Mouse (Mus musculus) intestine, embryonic 14.5 days (tissue): ENCODE measurements around the gene Gng10. TPM values are rescaled to one million over a fixed set of nuclear protein-coding genes. Genes with fewer than 3 reads are reported as not detected.

Experiments
- ATAC-seq: fragments of 200-750 bp; cut with Nextera tagmentation; replicated peaks from 2 replicates; pipeline ENCODE4 v1.8.0; 2017; ENCODE audit warnings: low read depth, moderate number of reproducible peaks, moderate TSS enrichment, moderate library complexity; ENCODE audit not compliant: low FRiP score, low TSS enrichment
- DNase-seq: peaks from one replicate; pipeline ENCODE4 v3.0.0-alpha.2; 2018; ENCODE audit warnings: low spot score
- H3K27ac ChIP-seq: fragments of 300-500 bp; sonication (generic); 2 replicates; pipeline ENCODE4 v1.5.1; 2014; ENCODE audit warnings: low read depth, mild to moderate bottlenecking, control low read depth
- H3K27me3 ChIP-seq: fragments of 300-500 bp; sonication (generic); replicated peaks from 2 replicates; pipeline ENCODE4 v1.6.1; 2014; ENCODE audit warnings: low read length, control low read depth; ENCODE audit not compliant: control insufficient read depth, insufficient read depth
- H3K36me3 ChIP-seq: fragments of 300-500 bp; sonication (generic); 2 replicates; pipeline ENCODE4 v1.6.1; 2014; ENCODE audit warnings: low read length, control low read depth; ENCODE audit not compliant: control insufficient read depth, insufficient read depth
- H3K4me1 ChIP-seq: fragments of 300-500 bp; sonication (generic); replicated peaks from 2 replicates; pipeline ENCODE4 v1.6.1; 2014; ENCODE audit warnings: low read length, control low read depth, mixed read lengths; ENCODE audit not compliant: control insufficient read depth, insufficient read depth
- H3K4me2 ChIP-seq: fragments of 300-500 bp; sonication (generic); 2 replicates; pipeline ENCODE4 v1.6.1; 2014; ENCODE audit warnings: low read length
- H3K4me3 ChIP-seq: fragments of 300-500 bp; sonication (generic); 2 replicates; pipeline ENCODE4 v1.5.1; 2014; ENCODE audit warnings: low read depth, low read length, control low read depth, mixed read lengths
- H3K9ac ChIP-seq: fragments of 300-500 bp; sonication (generic); 2 replicates; pipeline ENCODE4 v1.6.1; 2014; ENCODE audit warnings: mild to moderate bottlenecking, low read length
- H3K9me3 ChIP-seq: fragments of 300-500 bp; sonication (generic); 2 replicates; pipeline ENCODE4 v1.6.1; 2016; ENCODE audit warnings: low read length, control low read depth; ENCODE audit not compliant: control insufficient read depth
- WGBS: fragments of 180-500 bp; shearing (Covaris S2); extraction: QIAGEN DNeasy Blood & Tissue Kit; methylation state at CpG from one replicate; pipeline ENCODE4 v1.1.7; 2014; 5-methylcytosine and 5-hydroxymethylcytosine counted together
- polyA plus RNA-seq: library from polyadenylated mRNA; unstranded; fragments of >200 nt; fragmentation: Nextera tagmentation; extraction: Ambion mirVana; gene quantifications from 2 replicates; pipeline ENCODE4 v1.2.1, GENCODE M21; 2014

Gng10 gene
- polyA plus RNA-seq, 1 experiment from 2014 or later = 103 TPM

DNA sequence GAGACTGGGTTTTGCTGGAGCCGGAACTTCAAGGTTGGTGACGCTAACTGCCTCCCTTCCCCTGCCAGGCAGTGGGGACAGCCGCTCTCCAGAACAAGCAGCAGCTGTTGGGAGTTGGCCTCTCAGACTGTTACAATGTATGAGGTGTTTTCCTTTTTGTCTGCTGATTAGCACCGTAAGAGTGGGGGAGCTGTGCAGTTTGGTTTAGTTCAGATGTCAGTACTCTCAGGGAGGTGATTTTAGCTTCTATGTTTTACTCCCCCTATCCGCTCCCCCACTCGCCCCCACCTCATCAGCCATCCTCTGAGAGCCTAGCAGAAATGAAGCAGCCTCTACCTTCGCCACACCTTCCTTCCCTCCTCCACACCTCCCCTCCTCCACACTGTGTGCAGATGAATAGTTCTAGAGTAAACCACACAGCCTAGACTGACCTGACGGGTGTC is 39.6 kb upstream of the Gng10 start:
- no peak for DNase-seq
- ATAC-seq = no peak
- 49% methylated on average over 8 of the region's 8 CpGs for WGBS
- Histone ChIP-seq H3K27ac (no peak overlapping the region), H3K4me2 (no peak overlapping the region), H3K36me3 (no peaks in the 10 kb centered on the region), H3K9me3 (no peaks in the 10 kb centered on the region), H3K27me3 (no peaks in the 10 kb centered on the region), H3K4me3 (no peak overlapping the region), H3K4me1 (no peaks in the 10 kb centered on the region), H3K9ac (no peak overlapping the region)

DNA sequence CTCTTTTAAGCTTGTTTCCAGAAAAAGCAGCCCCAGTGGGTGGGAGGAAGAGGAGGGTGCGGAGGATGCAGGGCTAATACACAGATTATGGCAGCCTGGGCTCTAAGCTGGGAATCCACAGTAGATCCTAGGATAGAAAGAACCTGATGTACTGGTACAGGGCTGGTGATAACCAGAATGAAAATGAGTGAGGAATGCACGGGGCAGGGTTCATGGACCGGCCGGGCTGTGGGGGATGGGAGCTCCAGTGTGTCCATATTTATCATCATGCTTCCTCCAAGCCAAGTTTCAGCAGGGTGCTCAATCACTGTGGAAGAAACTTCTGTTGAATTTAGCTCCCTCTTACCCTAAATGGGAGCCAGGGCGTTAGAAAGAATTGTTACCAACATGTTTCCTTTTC is 37.8 kb upstream of the Gng10 start:
- no peaks in the 10 kb centered on the region for H3K27me3 ChIP-seq
- H3K4me3 ChIP-seq = no peak overlapping the region
- no peaks in the 10 kb centered on the region for H3K9me3 ChIP-seq
- no peak overlapping the region for H3K4me2 ChIP-seq
- no peaks in the 10 kb centered on the region for H3K4me1 ChIP-seq
- DNase-seq = no peak
- no peak overlapping the region for H3K27ac ChIP-seq
- WGBS = 49% methylated on average over 5 of the region's 5 CpGs
- no peak overlapping the region for H3K9ac ChIP-seq
- no peak for ATAC-seq
- no peaks in the 10 kb centered on the region for H3K36me3 ChIP-seq

DNA sequence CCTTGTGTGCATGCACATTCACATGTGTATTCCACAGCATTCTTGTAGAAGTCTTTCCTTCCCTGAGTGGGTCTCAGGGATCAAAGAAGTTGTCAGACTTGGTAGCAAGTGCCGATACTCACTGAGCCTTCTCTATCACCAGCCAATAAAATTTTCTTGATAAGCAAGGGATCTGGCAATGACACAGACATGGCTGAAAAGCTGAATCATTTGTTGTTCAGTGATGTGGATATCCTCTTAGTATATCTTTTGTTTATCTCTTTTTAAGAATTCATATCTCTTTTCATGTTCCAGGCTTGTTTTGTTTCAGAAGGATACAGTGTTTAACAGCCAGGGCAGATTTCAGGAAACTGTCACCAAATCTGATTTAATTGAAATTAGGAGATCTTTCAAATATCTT is 36.2 kb upstream of the Gng10 start:
- Histone ChIP-seq H3K4me3 (no peak overlapping the region), H3K4me2 (no peak overlapping the region), H3K27me3 (no peaks in the 10 kb centered on the region), H3K9ac (no peak overlapping the region), H3K4me1 (no peaks in the 10 kb centered on the region; the same call in 1 of the 2 replicates), H3K27ac (no peak overlapping the region), H3K36me3 (no peaks in the 10 kb centered on the region), H3K9me3 (no peaks in the 10 kb centered on the region)
- 87% methylated on average over 1 of the region's 1 CpGs for WGBS
- ATAC-seq = no peak
- DNase-seq = no peak

DNA sequence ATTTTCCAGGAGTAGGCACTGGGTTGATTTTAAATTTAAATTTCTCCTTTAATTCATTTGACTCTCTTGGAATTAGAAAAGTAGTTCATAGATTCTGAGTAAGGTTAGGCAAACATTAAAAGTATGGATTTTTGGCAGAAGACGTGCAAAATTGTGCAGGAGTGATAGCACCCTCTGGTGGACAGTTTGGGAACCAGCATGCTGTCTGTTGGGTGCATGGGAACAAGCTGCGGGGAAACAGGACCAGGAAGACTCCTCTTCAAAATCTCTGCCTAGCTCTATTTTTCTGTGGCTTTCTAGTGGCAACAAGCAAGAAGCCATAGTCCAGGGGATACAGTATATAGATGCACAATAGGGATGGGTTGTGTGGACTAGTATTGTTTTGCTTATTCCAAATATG is 35.2 kb upstream of the Gng10 start:
- 9% methylated on average over 2 of the region's 2 CpGs for WGBS
- H3K9me3 ChIP-seq = no peaks in the 10 kb centered on the region
- no peaks in the 10 kb centered on the region for H3K27me3 ChIP-seq
- H3K4me2 ChIP-seq = no peak overlapping the region
- no peak overlapping the region for H3K4me3 ChIP-seq
- H3K9ac ChIP-seq = no peak overlapping the region
- H3K27ac ChIP-seq = no peak overlapping the region
- ATAC-seq = no peak
- peak; percentile 82 for DNase-seq
- H3K4me1 ChIP-seq = peaks cover 2% of the 10 kb centered on the region
- H3K36me3 ChIP-seq = no peaks in the 10 kb centered on the region

DNA sequence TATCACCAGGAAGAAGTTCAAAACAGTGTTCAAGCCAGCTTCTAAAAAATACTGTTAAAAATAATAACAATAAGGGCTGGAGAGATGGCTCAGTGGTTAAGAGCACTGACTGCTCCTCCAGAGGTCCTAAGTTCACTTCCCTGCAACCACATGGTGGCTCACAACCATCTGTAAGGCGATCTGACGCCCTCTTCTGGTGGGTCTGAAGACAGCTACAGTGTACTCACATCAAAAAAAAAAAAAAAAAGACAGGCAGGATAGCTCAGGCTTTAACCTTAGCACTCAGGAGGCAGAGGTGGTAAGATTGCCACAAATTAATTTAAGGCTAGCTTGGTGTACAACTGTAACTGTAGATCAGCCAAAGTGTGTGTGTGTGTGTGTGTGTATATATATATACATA is 34.3 kb upstream of the Gng10 start:
- peaks cover 11% of the 10 kb centered on the region for H3K4me1 ChIP-seq
- no peaks in the 10 kb centered on the region for H3K36me3 ChIP-seq
- no peak overlapping the region for H3K27ac ChIP-seq
- H3K27me3 ChIP-seq = no peaks in the 10 kb centered on the region
- peak; percentile 50 for DNase-seq
- no peak overlapping the region for H3K4me2 ChIP-seq
- no peak for ATAC-seq
- WGBS = 3% methylated on average over 2 of the region's 2 CpGs
- no peaks in the 10 kb centered on the region for H3K9me3 ChIP-seq
- no peak overlapping the region for H3K9ac ChIP-seq
- H3K4me3 ChIP-seq = no peak overlapping the region

DNA sequence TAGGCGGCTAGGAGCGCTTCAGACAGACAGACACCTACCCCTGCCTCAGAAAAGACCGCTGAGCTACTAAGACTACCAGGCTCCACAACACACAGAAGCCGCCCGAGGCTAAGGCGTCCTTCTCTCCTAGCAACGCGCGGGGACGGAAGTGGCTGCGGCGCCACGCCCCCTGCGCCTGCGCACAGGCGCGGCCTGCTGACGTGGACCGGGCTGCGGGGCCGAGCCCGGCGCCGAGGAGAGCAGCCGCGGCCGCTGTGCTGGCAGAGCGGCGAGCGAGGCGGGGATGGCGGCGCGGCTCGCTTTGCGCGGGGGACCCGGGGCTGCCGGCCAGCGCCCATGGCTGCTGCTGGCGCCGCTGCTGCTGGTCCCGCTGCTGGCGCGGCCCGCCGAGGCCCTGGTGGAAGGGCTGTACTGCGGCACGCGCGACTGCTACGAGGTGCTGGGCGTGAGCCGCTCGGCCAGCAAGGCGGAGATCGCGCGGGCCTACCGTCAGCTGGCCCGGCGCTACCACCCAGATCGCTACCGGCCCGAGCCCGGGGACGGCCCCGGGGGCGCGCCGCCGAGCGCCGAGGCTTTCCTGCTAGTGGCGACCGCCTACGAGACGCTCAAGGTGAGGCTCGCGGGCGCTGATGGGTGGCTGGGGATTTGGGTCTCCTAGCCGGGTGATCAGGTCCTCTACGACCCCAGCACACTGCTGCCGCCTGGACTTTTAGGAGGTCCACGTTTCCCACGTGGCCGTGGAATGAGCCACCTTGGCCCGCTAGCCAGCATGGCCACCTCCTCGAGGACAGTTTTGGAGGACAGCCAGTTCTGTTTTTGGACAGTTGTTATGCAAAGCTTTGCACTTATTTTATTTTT is 31.7 kb upstream of the Gng10 start, which contains the start of gene Gm20503:
TSS of gene Gm20503 (plus strand) at position 263 of the 858 bp plus-strand sequence.
- Histone ChIP-seq H3K4me2 (peak within 1 kb of the TSS; percentile 80), H3K36me3 (no peaks in the 10 kb centered on the region), H3K4me3 (peak within 1 kb of the TSS; percentile 70), H3K27me3 (no peaks in the 10 kb centered on the region), H3K4me1 (peaks cover 11% of the 10 kb centered on the region), H3K9ac (peak within 1 kb of the TSS; percentile 76), H3K9me3 (no peaks in the 10 kb centered on the region), H3K27ac (peak within 1 kb of the TSS; percentile 76)
- WGBS = under 1% methylated on average over 86 of the region's 89 CpGs
- ATAC-seq = peak; percentile 98
- peak; percentile 88 for DNase-seq

DNA sequence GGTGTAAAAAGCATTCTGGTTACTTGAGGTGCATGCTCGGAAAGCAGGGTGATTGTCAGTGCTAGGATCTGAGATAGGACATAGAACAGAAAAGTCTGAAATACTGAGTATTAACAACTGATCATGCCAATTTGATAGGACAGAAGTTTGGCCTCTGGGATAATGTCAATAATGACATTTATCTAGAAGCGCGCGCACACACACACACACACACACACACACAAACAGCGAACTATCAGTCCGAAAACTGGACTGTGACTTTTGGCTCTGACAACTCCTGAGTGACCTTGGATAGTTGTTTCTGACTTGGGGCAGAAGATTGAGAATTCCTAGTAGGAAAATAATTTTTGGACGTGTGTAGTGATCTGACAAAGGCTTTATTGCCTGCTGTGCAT is 31.1 kb upstream of the Gng10 start:
- WGBS = 22% methylated on average over 7 of the region's 7 CpGs

DNA sequence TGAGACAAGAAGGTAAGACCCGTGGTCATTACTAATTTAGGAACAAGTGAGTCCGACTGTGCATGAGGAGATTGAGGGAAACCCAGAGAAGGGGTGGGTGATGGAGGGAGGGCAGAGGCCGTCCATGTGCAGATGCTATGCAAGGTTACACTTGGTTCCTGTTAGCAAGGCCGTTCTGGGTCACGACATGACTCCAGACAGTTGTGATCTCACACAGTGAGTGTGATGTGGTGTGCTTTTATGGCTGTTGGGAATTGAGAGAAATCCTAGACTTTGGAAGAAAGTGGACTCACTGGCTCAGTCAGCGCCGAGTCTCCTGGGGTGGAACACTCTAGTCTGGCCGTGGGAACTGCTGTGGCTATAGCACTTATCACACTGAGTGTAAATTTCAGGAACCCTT is 28.7 kb upstream of the Gng10 start:
- Histone ChIP-seq H3K36me3 (no peaks in the 10 kb centered on the region), H3K4me1 (peaks cover 11% of the 10 kb centered on the region), H3K27me3 (no peaks in the 10 kb centered on the region), H3K9me3 (no peaks in the 10 kb centered on the region), H3K4me3 (no peak overlapping the region), H3K9ac (no peak overlapping the region), H3K4me2 (no peak overlapping the region), H3K27ac (no peak overlapping the region)
- ATAC-seq (no peak), DNase-seq (peak; percentile 42)
- 78% methylated on average over 8 of the region's 8 CpGs for WGBS

More for the DNA sequence above, 31.1 kb upstream of the Gng10 start:
- peak overlapping the region; percentile 70 for H3K4me3 ChIP-seq
- no peaks in the 10 kb centered on the region for H3K27me3 ChIP-seq
- peak overlapping the region; percentile 76 for H3K9ac ChIP-seq
- H3K36me3 ChIP-seq = no peaks in the 10 kb centered on the region
- no peaks in the 10 kb centered on the region for H3K9me3 ChIP-seq
- DNase-seq (no peak), ATAC-seq (no peak)
- H3K4me1 ChIP-seq = peaks cover 11% of the 10 kb centered on the region
- no peak overlapping the region for H3K27ac ChIP-seq
- H3K4me2 ChIP-seq = peak overlapping the region; percentile 80

DNA sequence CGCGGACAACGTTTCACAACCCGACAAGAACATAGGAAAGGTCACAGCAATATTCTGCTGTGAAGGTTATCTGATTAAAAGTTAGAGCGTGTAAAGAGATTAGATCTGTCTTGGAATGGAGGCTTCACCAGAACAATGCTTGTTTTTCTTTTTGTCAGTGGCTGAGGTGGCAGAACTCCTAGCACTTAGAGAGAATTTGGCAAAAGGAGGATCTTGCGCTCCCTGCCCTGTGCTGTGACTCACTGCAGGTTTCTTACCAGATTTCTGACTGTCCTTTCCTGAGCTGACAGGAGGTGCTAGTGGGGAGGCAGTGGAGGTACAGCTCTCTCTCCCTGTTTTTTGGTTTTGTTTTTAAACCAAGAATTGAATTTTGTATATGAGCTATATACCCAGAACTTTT is 27.9 kb upstream of the Gng10 start:
- Histone ChIP-seq H3K27me3 (no peaks in the 10 kb centered on the region), H3K4me1 (peaks cover 11% of the 10 kb centered on the region), H3K4me2 (no peak overlapping the region), H3K27ac (no peak overlapping the region), H3K9ac (no peak overlapping the region), H3K9me3 (no peaks in the 10 kb centered on the region), H3K36me3 (no peaks in the 10 kb centered on the region), H3K4me3 (no peak overlapping the region)
- 83% methylated on average over 6 of the region's 6 CpGs for WGBS
- DNase-seq (peak; percentile 40), ATAC-seq (no peak)
